Mouse (Mus musculus) thymus, postnatal 14 days (tissue): Measurements from ENCODE around the gene Etv6.

ENCODE experiments used
- DNase-seq: peaks from one replicate; pipeline ENCODE4 v3.0.0; 2021

The Etv6 gene

DNA sequence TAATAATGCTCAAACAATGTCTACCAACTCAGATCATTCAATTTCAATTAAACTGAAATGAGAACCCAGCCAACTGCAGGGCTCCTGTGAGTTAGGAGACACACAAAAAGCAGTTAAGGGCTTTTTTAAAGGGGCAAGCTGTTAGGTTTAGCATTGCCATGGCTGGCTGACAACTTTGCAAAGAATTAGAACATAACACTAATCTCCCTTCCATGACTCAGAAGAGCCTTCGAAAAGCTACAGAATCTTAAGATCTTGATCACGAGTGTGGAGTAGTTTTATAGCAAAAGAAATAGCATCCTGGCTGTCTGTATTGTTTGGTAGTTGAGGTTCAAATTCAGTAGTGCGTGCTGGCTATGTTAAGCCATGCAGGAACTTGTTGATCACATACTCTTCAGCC lies 182.9 kb downstream of the Etv6 start:
- DNase-seq, result no peak

DNA sequence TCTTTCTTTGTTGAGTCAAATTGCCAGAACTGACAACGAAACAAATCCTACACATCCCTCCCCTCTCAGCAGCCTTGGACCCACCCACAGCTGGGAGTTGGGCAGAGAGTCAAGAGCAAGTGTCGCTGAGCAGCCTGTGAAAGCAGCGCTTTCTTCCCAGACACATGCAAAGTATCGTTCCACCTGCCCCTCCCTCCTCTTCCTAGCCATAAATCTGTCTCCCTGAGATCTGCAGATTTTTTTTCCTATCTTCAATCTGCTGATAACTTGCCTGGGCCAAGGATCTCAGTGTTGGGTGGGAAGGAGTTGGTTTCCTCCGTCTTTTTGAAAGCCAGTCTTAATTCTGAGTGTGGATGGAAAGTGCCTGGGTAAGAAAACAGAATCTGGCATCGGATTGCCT lies 183.9 kb downstream of the Etv6 start:
- DNase-seq, result no peak

DNA sequence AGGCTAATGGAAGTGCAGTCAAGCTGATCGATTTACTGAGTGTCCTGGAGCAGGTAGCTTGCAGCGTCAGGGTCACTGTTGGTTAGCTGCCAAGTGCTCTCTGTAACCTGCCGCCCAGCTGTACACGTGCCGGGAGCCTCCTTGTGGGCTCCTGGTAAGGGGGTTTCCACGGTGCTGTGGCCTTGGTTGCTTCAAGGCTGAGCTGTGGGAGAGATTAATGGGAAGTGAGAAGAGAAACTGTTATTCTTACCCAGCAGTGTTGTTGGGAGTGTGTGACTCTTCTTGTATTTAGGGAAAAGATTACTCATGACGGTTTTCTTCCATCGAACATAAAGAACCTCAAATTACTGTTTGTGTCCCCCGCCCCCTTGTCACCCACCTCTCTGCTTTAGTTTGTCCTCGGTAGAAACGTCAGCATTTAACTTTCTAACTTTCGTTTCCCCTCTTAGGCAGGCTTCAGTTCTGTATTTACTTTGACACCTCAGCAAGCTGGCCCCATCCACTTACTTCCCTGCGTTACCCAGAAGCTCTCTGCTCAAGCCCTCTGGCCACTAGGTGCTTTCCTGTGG lies 184.8 kb downstream of the Etv6 start:
- DNase-seq, result no peak

DNA sequence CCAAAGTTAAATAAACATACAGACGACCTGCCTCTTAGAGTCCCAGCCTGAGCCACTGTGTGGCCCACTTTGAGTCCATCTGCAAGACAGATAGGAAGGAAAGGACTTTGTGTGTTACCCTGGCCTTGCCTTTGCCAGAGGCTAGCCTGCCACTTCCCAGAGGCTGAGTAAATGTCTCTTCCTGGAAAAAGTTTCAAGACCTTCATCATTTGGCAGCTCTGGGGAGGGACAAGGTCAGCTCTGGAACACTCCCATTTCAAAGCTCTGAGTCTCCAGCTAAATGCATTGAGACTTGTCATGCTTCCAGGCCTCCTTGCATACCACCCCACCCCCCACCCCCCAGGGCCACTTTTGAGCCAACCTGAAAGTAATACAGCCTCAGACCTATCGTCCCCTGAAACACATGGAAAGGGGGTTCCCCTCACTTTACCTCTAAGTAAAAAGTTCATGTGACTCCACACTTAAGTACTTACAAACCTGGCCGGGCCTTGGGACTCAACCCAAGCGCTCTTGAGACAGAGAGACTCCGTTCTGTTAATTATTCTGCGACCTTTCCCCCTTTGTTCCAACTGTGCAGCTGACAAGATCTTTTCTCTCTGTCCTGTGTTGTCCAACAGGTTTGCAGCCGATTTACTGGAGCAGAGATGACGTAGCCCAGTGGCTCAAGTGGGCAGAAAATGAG lies 186.9 kb downstream of the Etv6 start:
- DNase-seq, result no peak

DNA sequence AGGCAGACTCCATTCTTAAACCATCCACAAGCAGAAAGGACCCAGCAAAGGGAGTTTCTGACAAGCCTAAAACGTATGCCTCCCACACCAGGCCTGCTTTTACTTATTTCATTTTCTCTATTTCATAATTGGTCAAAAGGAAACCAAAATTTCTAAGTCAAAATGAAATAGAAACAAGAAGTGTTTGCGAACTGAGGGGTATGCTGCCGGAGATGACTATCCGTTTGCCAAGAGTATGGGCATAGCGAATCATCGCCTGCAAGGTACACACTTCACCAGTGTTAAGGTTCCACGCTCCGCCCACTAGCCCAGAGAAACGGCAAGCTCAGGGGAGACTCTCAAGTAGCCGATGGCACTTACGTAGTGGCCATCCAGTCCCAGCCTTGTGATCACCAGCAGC lies 190.1 kb downstream of the Etv6 start:
- no peak for DNase-seq

DNA sequence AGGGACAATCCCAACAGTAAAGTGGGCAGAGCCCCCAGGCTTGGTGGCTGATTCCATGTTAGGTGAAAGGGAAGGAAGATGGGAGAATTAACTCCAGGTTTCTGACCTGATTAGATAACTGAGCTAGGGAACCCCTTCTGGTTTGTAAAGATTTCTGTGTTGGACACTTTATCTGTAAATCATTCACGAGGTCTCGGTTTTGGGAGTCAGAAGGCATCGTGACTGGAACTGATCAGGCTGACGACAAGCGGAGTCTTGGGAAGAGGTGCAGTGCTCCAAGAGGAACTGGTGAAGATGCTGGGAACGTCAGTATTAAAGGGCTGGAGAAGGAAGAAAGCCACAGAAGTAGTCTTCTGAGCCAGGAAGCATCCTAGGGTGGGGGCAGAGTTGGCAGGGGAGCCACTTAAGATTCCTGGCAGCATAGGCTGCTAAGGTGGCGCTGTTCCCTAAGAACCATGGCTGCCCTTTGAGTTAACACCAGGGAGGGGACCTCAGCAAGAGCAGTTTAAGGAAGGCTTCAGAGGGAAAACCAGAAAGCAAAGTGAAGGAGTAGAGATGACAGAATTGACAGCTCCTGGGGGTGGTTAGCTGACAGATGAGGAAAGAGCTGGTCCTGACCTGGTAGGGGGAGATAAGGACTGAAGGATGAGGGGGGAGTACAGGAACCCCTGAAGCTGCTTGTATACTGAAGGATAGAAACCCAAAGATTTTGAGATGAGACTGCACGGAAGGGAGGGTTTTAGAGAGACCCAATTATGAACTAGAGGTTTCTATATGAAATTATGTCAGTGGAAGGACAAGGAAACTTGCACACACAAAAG lies 191.1 kb downstream of the Etv6 start:
- DNase-seq, result no peak

DNA sequence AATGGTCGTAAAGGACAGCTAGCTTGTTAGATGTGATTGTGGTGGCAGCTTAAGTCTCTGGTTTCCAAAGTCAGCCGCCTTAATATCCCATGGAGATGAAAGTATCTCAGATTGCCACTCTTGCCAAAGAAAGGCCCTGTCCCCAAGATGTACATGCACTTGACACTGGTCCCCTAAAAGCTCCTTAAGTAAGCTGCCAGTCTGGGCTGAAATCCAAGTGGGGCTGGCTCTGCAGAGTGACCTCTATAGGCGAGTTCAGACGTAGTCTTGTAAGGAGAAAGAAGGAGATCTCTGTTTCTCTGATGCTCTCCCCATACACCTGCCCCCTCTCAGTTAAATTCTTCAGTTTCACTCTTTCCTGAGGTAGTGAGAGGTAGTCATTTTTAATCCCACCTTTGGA lies 200.8 kb downstream of the Etv6 start:
- DNase-seq, result no peak

DNA sequence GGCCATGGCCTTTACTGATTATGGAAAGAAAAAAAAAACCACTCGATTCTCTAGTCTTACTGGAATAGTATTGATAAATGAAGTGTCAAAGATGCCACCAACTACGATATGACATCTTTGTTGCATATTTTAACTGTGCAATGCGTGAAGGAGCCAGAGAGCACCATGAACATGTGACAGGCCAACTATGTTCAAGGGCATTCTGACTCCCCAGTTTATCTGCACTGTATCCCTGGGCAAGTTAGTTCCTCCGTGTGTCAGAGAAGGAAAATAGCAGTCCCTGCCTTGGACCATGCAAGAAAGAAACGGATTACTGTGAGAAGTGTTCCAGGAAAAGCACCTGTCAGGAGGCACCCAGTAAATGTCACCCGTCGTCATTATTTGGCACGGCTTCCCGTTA lies 203.0 kb downstream of the Etv6 start:
- DNase-seq, result no peak

DNA sequence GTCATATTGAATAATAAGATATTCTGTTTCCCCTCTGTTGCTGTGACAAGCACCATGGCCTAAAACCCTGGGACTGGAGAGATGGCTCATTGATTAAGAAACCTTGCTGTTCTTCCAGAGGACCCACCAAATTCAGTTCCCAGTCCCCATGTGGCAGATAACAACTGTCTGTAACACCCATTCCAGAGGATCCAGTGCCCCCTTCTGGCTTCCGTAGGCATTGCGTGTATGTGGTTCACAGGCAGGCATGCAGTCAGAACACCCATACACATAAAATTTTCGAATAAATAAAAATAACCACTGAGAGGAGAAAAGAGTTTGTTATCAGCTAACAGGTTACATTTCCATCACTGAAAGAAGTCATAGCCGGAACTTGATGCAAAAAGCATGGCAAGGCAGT lies 205.5 kb downstream of the Etv6 start:
- DNase-seq, result peak; percentile 44

DNA sequence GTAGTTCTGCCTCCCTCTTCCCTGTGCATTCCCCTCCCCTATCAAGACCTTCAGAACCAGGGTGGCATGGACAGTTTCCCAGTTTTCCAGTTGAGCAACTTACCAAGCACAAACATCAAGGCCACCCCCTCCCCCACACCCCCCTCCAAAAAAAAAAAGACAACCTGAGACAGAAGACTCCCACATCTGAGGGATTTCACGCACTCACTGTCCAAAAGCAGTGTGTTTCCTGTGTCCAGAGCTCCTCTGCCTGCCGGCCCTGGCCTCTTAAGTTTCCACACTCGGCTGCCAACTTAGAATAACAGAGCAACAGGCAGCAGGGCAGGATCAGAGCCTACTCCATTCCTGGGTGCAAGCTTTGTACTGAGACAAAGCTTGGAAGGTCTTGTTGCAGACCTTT lies 207.6 kb downstream of the Etv6 start:
- DNase-seq, result no peak

DNA sequence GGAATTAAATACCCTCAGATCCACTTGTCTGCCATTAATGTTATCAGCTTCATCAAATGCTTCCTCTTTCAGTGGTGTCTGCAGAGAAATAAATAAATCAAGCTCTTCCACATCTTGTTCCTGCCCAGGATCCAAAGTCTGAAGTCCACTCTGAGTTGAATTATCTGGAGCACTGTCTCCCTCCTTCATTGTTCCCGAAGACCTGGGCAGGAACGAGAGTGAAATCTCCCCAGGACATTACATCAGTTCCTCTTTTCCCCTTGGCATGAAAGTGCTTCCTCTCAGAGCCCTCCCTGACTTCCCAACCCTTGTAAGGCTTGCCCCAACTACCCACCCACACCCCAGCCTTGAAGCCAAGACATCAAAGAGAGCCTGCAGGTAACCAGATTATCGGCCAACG lies 208.0 kb downstream of the Etv6 start:
- DNase-seq, result no peak

DNA sequence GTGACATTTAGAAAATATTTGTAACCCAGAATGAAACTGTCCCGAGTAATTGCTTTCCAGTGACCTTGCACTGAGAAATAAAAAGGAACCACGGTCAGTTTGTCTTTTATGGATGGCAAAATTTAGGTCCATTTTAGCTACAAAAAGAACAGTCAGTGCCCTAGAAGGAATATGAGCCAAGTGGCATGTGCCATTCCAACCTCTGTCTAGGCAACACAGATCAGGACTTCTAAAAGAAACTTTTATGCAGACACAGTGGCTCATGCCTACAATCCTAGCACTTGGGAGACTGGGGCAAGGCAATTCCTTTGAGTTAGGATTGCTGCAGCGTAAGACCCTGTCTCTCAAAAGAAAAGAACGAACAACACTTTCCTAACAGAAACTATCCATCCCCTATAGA lies 208.6 kb downstream of the Etv6 start:
- no peak for DNase-seq

DNA sequence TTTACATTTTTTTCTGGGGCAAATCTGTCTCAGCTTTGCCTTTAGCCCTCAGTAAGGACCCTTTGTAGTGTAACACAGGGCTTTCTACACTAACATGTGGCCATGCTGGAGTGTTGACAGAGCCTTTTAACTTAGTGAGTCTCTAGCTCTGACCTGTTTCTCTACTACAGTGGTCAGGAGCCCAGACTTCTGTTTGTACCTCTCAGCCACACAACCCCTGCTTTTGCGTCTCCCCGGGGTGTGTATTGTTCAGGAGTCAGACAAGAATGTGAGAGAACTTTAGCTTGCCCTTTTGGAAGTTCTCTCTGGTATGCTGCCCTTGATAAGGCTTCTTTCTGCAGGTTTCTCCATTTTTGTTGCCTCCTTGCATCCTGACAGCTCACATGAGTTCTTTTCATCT lies 210.6 kb downstream of the Etv6 start:
- DNase-seq, result no peak

DNA sequence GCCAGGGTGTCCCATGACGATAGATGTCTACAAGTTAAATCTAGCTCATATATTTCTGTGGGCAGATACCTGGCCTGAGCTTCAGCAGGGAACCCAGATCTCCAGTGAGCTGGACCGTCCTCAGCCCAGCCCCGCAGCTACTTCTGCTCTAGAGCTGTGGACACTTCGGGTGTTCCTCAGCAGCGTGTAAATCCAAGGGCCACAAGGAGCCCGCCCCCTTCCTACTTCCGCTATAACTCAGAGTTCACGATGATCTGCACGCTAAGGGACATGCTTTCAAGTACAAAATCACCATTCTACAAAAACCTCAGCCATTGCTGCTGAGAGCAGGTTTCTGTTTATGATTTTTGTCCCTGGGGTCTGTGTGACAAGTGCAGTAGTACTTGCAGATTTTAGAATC lies 211.8 kb downstream of the Etv6 start:
- no peak for DNase-seq

DNA sequence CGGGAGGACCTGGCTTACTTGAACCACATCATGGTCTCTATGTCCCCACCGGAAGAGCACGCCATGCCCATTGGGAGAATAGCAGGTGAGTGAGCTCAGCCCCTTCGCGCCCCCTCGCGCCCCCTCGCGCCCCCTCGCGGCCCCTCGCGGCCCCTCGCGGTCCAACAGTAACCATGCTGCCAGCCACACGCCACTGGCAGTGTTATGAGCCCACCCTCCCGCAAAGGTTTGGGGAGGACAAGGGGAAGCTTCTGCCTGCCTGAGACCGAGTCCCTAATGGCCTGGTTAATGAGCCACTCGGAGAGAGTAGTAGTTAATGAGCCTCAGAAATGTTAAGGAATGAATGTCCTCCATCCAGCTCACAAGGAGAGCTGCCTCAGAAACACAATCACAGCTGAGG lies 213.2 kb downstream of the Etv6 start:
- no peak for DNase-seq

DNA sequence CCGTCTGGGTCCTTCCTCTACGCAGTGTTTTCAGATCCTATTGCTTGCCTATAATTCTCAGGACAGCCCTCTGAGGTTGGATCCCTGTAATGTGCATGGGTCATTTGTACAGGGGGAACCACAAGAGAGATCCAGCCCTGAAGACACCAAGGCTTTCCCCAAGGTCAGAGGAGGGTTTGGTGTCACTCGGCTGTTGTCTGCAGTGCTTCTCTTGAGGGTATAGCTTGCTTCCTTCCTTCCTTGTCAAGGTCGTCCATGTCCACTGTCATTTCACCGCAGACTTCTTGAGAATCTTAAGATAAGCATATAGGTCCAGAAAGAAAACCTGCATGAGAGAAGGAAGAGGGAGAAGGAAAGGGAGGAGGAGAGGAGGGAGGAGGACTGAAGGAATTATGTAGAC lies 215.3 kb downstream of the Etv6 start:
- no peak for DNase-seq

DNA sequence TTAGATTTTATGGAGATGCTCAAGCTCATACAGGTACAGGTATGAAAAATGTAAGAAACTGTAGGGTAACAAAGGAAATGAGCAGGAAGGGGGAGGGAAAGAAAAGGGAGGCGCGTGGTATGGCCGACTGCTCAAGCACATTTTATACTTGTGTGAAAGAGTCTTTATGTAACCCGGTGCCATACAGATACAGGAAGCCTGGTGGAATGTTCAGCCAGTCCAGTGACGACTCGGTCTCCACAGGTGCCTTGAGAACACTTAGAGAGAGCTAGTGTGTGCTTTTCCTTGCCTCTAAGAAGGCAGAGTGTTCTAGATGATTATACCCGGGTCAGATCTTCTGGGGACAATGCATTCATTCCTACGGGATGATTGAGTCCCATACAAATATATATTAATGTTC lies 215.9 kb downstream of the Etv6 start:
- DNase-seq, result no peak

DNA sequence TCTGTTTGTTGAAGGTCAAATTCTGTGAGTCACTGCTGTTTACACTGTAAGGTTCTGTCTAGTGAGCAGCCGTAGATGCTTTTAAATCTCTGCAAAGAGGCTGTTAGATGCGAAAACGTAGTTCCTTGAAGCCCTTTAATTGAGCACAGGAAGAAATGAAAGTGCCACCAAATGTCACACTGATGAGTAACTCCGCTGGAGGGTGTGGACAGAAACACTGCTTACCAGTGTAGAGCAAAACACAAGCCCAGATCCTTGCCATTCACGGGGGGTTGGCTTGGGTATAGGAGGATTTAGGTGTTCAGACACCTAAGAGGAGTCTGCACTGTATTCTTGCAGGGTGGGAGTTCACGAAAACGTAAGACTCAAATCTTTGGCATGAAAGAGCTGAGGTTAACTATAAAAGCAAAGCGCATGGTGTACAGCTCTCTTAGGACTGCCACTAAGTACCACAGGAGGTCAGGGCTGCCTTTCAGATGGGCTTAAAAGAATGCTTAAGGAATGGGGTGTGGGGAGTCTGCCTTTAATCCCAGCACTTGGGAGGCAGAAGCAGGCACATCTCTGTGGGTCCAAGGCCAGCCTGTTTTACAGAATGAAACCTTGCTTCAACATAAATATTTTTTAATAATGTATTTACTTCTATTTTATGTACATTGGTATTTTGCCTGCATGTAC lies 216.7 kb downstream of the Etv6 start:
- DNase-seq, result no peak

DNA sequence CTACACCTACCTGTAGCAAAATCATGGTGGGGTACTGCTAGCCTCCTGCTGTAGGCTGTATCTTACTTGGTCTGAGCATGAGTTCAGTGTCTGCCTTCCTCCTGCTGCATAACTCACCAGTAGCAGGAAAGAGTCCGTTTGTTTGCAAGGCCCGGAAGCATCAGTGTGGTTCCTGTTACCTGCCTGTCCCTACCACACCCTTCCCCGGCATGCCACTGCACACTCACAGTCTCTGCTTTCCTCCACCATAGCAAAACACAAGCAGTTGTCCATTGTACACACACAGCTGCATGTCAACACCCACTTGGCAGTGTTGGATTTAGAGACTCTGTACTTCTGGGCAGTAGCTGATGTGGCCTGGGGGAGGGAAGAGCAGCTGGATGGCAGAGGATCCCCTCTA lies 220.9 kb downstream of the Etv6 start:
- no peak for DNase-seq

DNA sequence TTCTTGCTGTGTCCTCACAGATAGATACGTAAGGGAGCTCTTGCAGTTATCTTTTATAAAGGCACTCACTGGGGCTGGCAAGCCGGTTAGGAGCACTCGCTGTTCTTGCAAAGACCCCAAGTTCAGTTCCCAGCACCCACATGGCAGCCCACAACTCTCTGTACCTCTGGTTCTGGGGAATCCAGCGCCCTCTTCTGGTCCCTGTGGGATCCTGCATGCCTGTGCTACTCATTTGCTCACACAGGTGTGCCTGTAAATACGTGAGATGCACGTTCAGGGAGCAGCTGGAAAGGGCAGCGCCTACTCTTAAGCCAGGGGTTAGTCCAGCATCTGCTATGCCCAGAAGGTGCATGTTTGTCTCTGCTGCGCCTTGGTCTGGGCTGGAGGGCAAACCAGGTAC lies 224.4 kb downstream of the Etv6 start:
- DNase-seq, result no peak

DNA sequence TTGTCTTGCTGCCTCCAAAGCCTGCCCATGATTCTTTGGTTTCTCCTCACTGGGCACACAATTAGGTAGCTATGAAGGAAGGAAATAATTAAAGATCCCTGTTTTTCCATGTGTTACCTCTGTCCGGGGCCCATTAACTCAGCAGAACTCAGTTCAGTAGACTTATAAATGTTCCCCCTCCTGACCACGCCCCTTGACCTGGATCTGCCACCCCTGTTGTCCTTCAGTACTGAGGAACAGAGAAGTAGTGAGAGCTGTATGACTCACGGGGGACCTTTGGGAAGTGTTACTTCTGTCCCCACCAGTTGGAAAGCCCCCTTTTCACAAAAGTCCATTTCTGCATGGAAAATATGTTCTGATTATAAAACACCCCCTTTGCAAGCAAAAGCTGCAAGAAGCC lies 226.4 kb downstream of the Etv6 start:
- DNase-seq, result no peak

DNA sequence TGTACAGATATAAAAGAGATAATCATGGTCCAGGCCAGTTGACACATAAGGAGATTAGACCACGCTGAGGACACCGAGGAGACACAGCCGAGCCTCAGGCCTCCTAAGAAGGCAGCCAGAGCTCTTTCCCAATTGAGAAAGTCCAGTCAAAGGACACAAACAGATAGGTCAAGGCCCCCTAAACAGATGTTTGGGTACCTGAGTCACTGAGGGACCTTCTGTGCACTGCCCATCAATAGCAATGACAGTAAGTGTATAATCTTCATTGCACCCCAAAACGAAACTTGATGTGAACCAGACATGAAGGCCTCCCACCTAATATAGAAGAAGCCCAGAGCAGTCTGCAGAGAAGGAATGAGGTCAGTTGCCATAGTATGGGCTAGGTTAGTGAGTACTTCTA lies 226.9 kb downstream of the Etv6 start:
- DNase-seq, result no peak

DNA sequence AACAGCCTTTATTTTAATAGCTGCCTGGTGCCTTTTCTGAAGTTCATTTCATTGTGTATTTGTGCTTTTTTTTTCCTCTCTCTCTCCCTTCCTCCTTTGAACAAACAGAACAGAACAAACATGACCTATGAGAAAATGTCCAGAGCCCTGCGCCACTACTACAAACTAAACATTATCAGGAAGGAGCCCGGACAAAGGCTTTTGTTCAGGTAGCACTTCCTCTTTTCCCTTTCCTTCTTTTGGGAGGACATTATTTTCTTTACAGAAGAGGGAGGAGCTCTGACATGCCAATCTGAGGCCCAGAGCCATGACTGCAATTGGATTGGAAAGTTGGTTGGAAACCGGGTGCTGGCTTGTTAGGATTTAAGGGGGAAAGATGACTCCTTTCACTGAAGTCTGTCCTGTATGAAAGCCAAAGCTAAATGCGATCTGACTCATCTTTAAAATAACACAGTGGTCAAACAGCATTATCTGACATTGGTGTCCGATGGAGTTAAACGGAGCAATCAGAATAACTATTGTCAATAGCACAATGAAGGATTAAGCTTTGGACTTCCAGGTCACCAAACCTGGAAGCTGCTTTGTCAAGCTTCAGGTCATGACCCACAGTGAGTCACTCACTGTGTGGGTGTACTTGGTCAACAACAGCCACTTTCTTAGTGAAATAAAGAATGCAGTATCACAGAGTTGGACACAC lies 227.6 kb downstream of the Etv6 start:
- no peak for DNase-seq
